In the genomic region with DNA sequence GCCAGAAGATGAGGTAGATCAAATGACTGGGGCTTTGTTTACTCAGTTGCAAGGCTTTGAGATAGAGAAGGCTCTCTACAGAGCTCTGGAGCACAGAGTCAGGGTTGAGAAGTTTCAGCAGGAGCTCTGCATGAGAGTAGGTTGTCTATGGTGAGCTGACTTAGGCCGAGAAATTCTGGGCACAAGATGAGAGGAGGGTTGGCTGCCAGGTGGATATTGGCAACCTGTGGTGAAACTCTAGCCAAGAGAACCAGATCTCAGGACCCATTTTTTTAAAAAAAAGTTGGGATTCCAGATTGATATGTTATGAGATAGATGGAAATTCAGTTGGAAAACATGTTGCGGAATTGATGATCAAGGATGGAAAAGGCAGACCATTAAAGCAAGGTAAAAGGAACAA, we compare ENCODE assay signal across 24 mouse cellular contexts.
A peak's percentile ranks its signal among the peaks of the same experiment; 100 is the strongest.
DNase-seq lines count a peak whose midpoint lies in the region; ATAC-seq lines count a peak whose summit lies in the region.
"Had no signal": no experiment of that assay in that cellular context is flagged by ENCODE, and none has a peak within 500 bp of the region (broad histone marks: within the 10 kb centered on the region; RNA-seq: fewer than 3 reads in every experiment).

No protein-coding gene starts in this region.

- ATAC-seq in kidney, embryonic 16.5 days (ENCODE audit: low FRiP score, low TSS enrichment), result no peak
- ATAC-seq in kidney, embryonic 14.5 days (ENCODE audit: low FRiP score, low TSS enrichment), result no peak
- ATAC-seq: activated CD4-positive, CD25-positive, alpha-beta regulatory T cell, adult 4 months; forebrain, embryonic 13.5 days; forebrain, embryonic 16.5 days; hindbrain, postnatal 0 days; inflammation-experienced regulatory T-cells, adult 6 months; intestine, embryonic 16.5 days had no signal

- H3K27ac ChIP-seq in kidney, embryonic 16.5 days (ENCODE audit: low read length), result no peak overlapping the region
- H3K27ac ChIP-seq in kidney, embryonic 14.5 days (ENCODE audit: low read depth, low read length), result no peak overlapping the region
- H3K27ac ChIP-seq: forebrain, embryonic 10.5 days; forebrain, embryonic 13.5 days; heart, adult 2 months; heart, embryonic 10.5 days; heart, embryonic 13.5 days; hindbrain, embryonic 14.5 days; hindbrain, postnatal 0 days had no signal

- H3K27me3 ChIP-seq in kidney, embryonic 16.5 days (ENCODE audit: insufficient read depth, low read length), result no peaks in the 10 kb centered on the region
- no peaks in the 10 kb centered on the region for H3K27me3 ChIP-seq in kidney, embryonic 14.5 days (ENCODE audit: control insufficient read depth, insufficient read depth, low read length)
- H3K27me3 ChIP-seq: forebrain, embryonic 13.5 days; heart, embryonic 13.5 days had no signal

- H3K9ac ChIP-seq in kidney, embryonic 16.5 days (replicated peaks; ENCODE audit: low read length), result no peak overlapping the region
- no peak overlapping the region for H3K9ac ChIP-seq in kidney, embryonic 14.5 days (ENCODE audit: low read depth, low read length)
- H3K9ac ChIP-seq: forebrain, embryonic 13.5 days; heart, embryonic 13.5 days; hindbrain, embryonic 14.5 days had no signal

- no peaks in the 10 kb centered on the region for H3K4me1 ChIP-seq in kidney, embryonic 16.5 days (ENCODE audit: insufficient read depth, low read length)
- H3K4me1 ChIP-seq in kidney, embryonic 14.5 days (ENCODE audit: control insufficient read depth, insufficient read depth, low read length), result no peaks in the 10 kb centered on the region
- H3K4me1 ChIP-seq: forebrain, embryonic 10.5 days; forebrain, embryonic 13.5 days; heart, embryonic 10.5 days; heart, embryonic 13.5 days had no signal

- DNase-seq in cerebellum, adult 11 months, result peak; percentile 1
- DNase-seq in cerebellum, postnatal 4 days (ENCODE audit: low spot score in 2 of 2), result no peak
- peak; percentile 27 for DNase-seq in brain, adult 2 months (ENCODE audit: low read depth, low spot score)
- peak; percentile 55 to 64 for DNase-seq in cerebellum, postnatal 10 days
- DNase-seq in cerebellum, postnatal 36 days, result peak; percentile 5 to 7
- DNase-seq: adrenal gland, adult 8-10 months; adrenal gland, postnatal 25 days; gastrocnemius, postnatal 10 days; gastrocnemius, postnatal 36 days; heart, adult 2 months; heart, postnatal 14 days; heart, postnatal 4 days had no signal

- H3K9me3 ChIP-seq in kidney, embryonic 16.5 days (ENCODE audit: low read length), result no peaks in the 10 kb centered on the region
- H3K9me3 ChIP-seq in kidney, embryonic 14.5 days (ENCODE audit: control insufficient read depth, low read length), result no peaks in the 10 kb centered on the region
- H3K9me3 ChIP-seq: forebrain, embryonic 10.5 days; forebrain, embryonic 13.5 days; heart, embryonic 10.5 days; heart, embryonic 13.5 days had no signal

- H3K4me3 ChIP-seq in kidney, embryonic 16.5 days (ENCODE audit: low read length), result no peak overlapping the region
- H3K4me3 ChIP-seq in kidney, embryonic 14.5 days (ENCODE audit: low read length), result no peak overlapping the region
- H3K4me3 ChIP-seq: forebrain, embryonic 10.5 days; forebrain, embryonic 13.5 days; heart, adult 2 months; heart, embryonic 10.5 days; heart, embryonic 13.5 days had no signal

- 85% methylated on average over 2 of the region's 2 CpGs for WGBS in kidney, embryonic 16.5 days
- WGBS in kidney, embryonic 14.5 days, result 96% methylated on average over 2 of the region's 2 CpGs

- H3K4me2 ChIP-seq in kidney, embryonic 16.5 days (replicated peaks; ENCODE audit: low read depth, low read length), result no peak overlapping the region
- no peak overlapping the region for H3K4me2 ChIP-seq in kidney, embryonic 14.5 days (replicated peaks; ENCODE audit: low read depth, low read length)
- H3K4me2 ChIP-seq: forebrain, embryonic 13.5 days; heart, embryonic 13.5 days; hindbrain, embryonic 14.5 days had no signal

- H3K36me3 ChIP-seq in kidney, embryonic 16.5 days (ENCODE audit: insufficient read depth, low read length), result no peaks in the 10 kb centered on the region
- H3K36me3 ChIP-seq in kidney, embryonic 14.5 days (ENCODE audit: control insufficient read depth, insufficient read depth, low read length), result no peaks in the 10 kb centered on the region
- H3K36me3 ChIP-seq: forebrain, embryonic 10.5 days; heart, embryonic 10.5 days; heart, embryonic 13.5 days had no signal

Comparison
In these comparisons a context has a peak if more than half of its experiments do, and no peak if none do; other contexts are left out.
1. DNase-seq: peak in cerebellum, adult 11 months (single experiment), brain, adult 2 months (single experiment), cerebellum, postnatal 10 days (2 of 2) and cerebellum, postnatal 36 days (2 of 2); none in cerebellum, postnatal 4 days (0 of 2).